Mouse (Mus musculus) ZHBTc4 (cell line): ENCODE results near the gene Dpep3.

Experiments
- DNase-seq: peaks from one replicate; pipeline ENCODE4 v3.0.0-alpha.2; 2011; ENCODE audit warnings: low read depth, low spot score

Dpep3 gene

GRCm38 (mm10) chr8:105936866-105937475 is 42.3 kb downstream of the Dpep3 start:
- DNase-seq: peak; percentile 94

- DNase-seq: peak; percentile 32
Measured at GRCm38 (mm10) chr8:105935863-105936603, 43.2 kb downstream of the Dpep3 start.

GRCm38 (mm10) chr8:105935105-105935504 is 44.1 kb downstream of the Dpep3 start:
- no peak for DNase-seq

- DNase-seq: no peak
Measured at GRCm38 (mm10) chr8:105933762-105934161, 45.5 kb downstream of the Dpep3 start, which contains the start of gene Ctrl. Gene Ctrl, minus strand, starts transcription at chr8:105933862.

- DNase-seq: no peak
Measured at GRCm38 (mm10) chr8:105932525-105932924, 46.7 kb downstream of the Dpep3 start.

GRCm38 (mm10) chr8:105931271-105931670 is 48.0 kb downstream of the Dpep3 start:
- DNase-seq: no peak

GRCm38 (mm10) chr8:105930602-105931001 is 48.6 kb downstream of the Dpep3 start:
- DNase-seq: peak; percentile 88

GRCm38 (mm10) chr8:105925123-105925522 is 54.1 kb downstream of the Dpep3 start:
- DNase-seq: no peak
